Mouse (Mus musculus): ENCODE data around the gene Espn.

Gene Espn

GRCm38 (mm10) chr4:152151966-152152544 lies at the start of gene Espn:
Gene Espn (minus strand): TSS chr4:152152371.
- in situ Hi-C loops (cut with MboI, MseI): loop anchor here (25.0 kb wide), 2 partner anchors 285 to 1985 kb away; partner anchors contain the start of genes Trp73 (in 1 of the 2) and Wrap73 (in 1 of the 2)

GRCm38 (mm10) chr4:152201492-152201891 lies 49.3 kb upstream of the Espn start:
- in situ Hi-C loops (cut with MboI, MseI): no loop called here

GRCm38 (mm10) chr4:152199617-152200016 lies 47.4 kb upstream of the Espn start:
- in situ Hi-C loops (cut with MboI, MseI): no loop called here

GRCm38 (mm10) chr4:152197545-152197944 lies 45.4 kb upstream of the Espn start:
- in situ Hi-C loops (cut with MboI, MseI): no loop called here

- in situ Hi-C loops (cut with MboI, MseI): no loop called here
Measured at GRCm38 (mm10) chr4:152196276-152196675, 44.1 kb upstream of the Espn start.

GRCm38 (mm10) chr4:152194476-152195175 lies 42.5 kb upstream of the Espn start:
- in situ Hi-C loops (cut with MboI, MseI): no loop called here

GRCm38 (mm10) chr4:152192569-152192968 lies 40.4 kb upstream of the Espn start:
- in situ Hi-C loops (cut with MboI, MseI): no loop called here

GRCm38 (mm10) chr4:152190701-152191100 lies 38.5 kb upstream of the Espn start:
- in situ Hi-C loops (cut with MboI, MseI): no loop called here

GRCm38 (mm10) chr4:152190096-152190653 lies 38.0 kb upstream of the Espn start:
- in situ Hi-C loops (cut with MboI, MseI): no loop called here

GRCm38 (mm10) chr4:152189691-152190090 lies 37.5 kb upstream of the Espn start:
- in situ Hi-C loops (cut with MboI, MseI): no loop called here

GRCm38 (mm10) chr4:152189071-152189470 lies 36.9 kb upstream of the Espn start:
- in situ Hi-C loops (cut with MboI, MseI): no loop called here

GRCm38 (mm10) chr4:152188651-152189050 lies 36.5 kb upstream of the Espn start:
- in situ Hi-C loops (cut with MboI, MseI): no loop called here

- in situ Hi-C loops (cut with MboI, MseI): no loop called here
Measured at GRCm38 (mm10) chr4:152187142-152187541, 35.0 kb upstream of the Espn start.

GRCm38 (mm10) chr4:152186205-152187082 lies 34.3 kb upstream of the Espn start:
- in situ Hi-C loops (cut with MboI, MseI): no loop called here

- in situ Hi-C loops (cut with MboI, MseI): no loop called here
Measured at GRCm38 (mm10) chr4:152185510-152186204, 33.5 kb upstream of the Espn start.

- in situ Hi-C loops (cut with MboI, MseI): no loop called here
Measured at GRCm38 (mm10) chr4:152185137-152185509, 33.0 kb upstream of the Espn start.

GRCm38 (mm10) chr4:152184353-152185035 lies 32.3 kb upstream of the Espn start:
- in situ Hi-C loops (cut with MboI, MseI): loop anchor here in 1 of 2 experiments (5.0 kb wide), 1 partner anchor 263 kb away; no protein-coding TSS in a partner anchor

- in situ Hi-C loops (cut with MboI, MseI): loop anchor here in 1 of 2 experiments (5.0 kb wide), 1 partner anchor 265 kb away; no protein-coding TSS in a partner anchor
Measured at GRCm38 (mm10) chr4:152182205-152182604, 30.0 kb upstream of the Espn start.

GRCm38 (mm10) chr4:152179946-152180660 lies 27.9 kb upstream of the Espn start:
- in situ Hi-C loops (cut with MboI, MseI): loop anchor here (5.0 to 10.0 kb wide), 4 partner anchors 32 to 1385 kb away; no protein-coding TSS in a partner anchor
